Mouse (Mus musculus) midbrain, embryonic 11.5 days (tissue): ENCODE measurements around the gene Scd2. TPM values are rescaled to one million over a fixed set of nuclear protein-coding genes. Genes with fewer than 3 reads are reported as not detected.

Experiments
- ATAC-seq: fragments of 200-750 bp; cut with Nextera tagmentation; 2 replicates; pipeline ENCODE4 v1.8.0; 2017; ENCODE audit warnings: moderate TSS enrichment, moderate library complexity; ENCODE audit not compliant: low FRiP score
- DNase-seq: peaks from one replicate; pipeline ENCODE4 v3.0.0; 2015; ENCODE audit warnings: low spot score; ENCODE audit errors: missing footprints
- H3K27ac ChIP-seq: fragments of 300-500 bp; sonication (generic); 2 replicates; pipeline ENCODE4 v1.5.1; 2014; ENCODE audit warnings: low read depth, low read length
- H3K27me3 ChIP-seq: fragments of 300-500 bp; sonication (generic); 2 replicates; pipeline ENCODE4 v1.6.1; 2014; ENCODE audit warnings: mild to moderate bottlenecking, low read length, moderate library complexity, mixed read lengths; ENCODE audit not compliant: control insufficient read depth, insufficient read depth
- H3K36me3 ChIP-seq: fragments of 300-500 bp; sonication (generic); 2 replicates; pipeline ENCODE4 v1.6.1; 2014; ENCODE audit warnings: mild to moderate bottlenecking, low read length, moderate library complexity, mixed read lengths; ENCODE audit not compliant: control insufficient read depth, insufficient read depth
- H3K4me1 ChIP-seq: fragments of 300-500 bp; sonication (generic); 2 replicates; pipeline ENCODE4 v1.6.1; 2014; ENCODE audit warnings: low read length; ENCODE audit not compliant: control insufficient read depth, insufficient read depth
- H3K4me2 ChIP-seq: fragments of 300-500 bp; sonication (generic); 2 replicates; pipeline ENCODE4 v1.6.1; 2014; ENCODE audit warnings: mild to moderate bottlenecking, moderate library complexity
- H3K4me3 ChIP-seq: fragments of 300-500 bp; sonication (generic); 2 replicates; pipeline ENCODE4 v1.5.1; 2014; ENCODE audit warnings: low read depth, low read length
- H3K9ac ChIP-seq: fragments of 300-500 bp; sonication (generic); 2 replicates; pipeline ENCODE4 v1.6.1; 2014; ENCODE audit warnings: low read length
- H3K9me3 ChIP-seq: fragments of 300-500 bp; sonication (generic); 2 replicates; pipeline ENCODE4 v1.6.1; 2016; ENCODE audit warnings: low read length; ENCODE audit not compliant: control insufficient read depth
- WGBS: fragments of 180-500 bp; shearing (Covaris S2); extraction: QIAGEN DNeasy Blood & Tissue Kit; methylation state at CpG from one replicate; pipeline ENCODE4 v1.1.7; 2014; 5-methylcytosine and 5-hydroxymethylcytosine counted together
- polyA plus RNA-seq: library from polyadenylated mRNA; unstranded; fragments of >200 nt; fragmentation: Nextera tagmentation; extraction: Ambion mirVana; gene quantifications from 2 replicates; pipeline ENCODE4 v1.2.1, GENCODE M21; 2014

Scd2 gene
- polyA plus RNA-seq, 1 experiment from 2014 or later = 353 TPM

- H3K4me1 ChIP-seq = peaks cover 11% of the 10 kb centered on the region
- no peaks in the 10 kb centered on the region for H3K36me3 ChIP-seq
- peak overlapping the region; percentile 85 for H3K9ac ChIP-seq
- ATAC-seq (peak; percentile 16; the same call in 1 of the 2 replicates), DNase-seq (no peak)
- WGBS = 8% methylated on average over 6 of the region's 6 CpGs
- no peaks in the 10 kb centered on the region for H3K27me3 ChIP-seq
- H3K27ac ChIP-seq = peak overlapping the region; percentile 88
- H3K4me3 ChIP-seq = peak overlapping the region; percentile 46
- H3K4me2 ChIP-seq = peak overlapping the region; percentile 79
- H3K9me3 ChIP-seq = no peaks in the 10 kb centered on the region
These were observed 27.0 kb upstream of the Scd2 start for GRCm38 (mm10) chr19:44266458-44266823.

- peak overlapping the region; percentile 88 for H3K27ac ChIP-seq
- H3K4me3 ChIP-seq = peak overlapping the region; percentile 46
- DNase-seq (peak; percentile 98), ATAC-seq (peak; percentile 99)
- no peaks in the 10 kb centered on the region for H3K27me3 ChIP-seq
- WGBS = under 1% methylated on average over 43 of the region's 43 CpGs
- peaks cover 11% of the 10 kb centered on the region for H3K4me1 ChIP-seq
- no peaks in the 10 kb centered on the region for H3K9me3 ChIP-seq
- H3K9ac ChIP-seq = peak overlapping the region; percentile 85
- no peaks in the 10 kb centered on the region for H3K36me3 ChIP-seq
- peak overlapping the region; percentile 79 for H3K4me2 ChIP-seq
These were observed 26.5 kb upstream of the Scd2 start for GRCm38 (mm10) chr19:44266824-44267498.

DNA sequence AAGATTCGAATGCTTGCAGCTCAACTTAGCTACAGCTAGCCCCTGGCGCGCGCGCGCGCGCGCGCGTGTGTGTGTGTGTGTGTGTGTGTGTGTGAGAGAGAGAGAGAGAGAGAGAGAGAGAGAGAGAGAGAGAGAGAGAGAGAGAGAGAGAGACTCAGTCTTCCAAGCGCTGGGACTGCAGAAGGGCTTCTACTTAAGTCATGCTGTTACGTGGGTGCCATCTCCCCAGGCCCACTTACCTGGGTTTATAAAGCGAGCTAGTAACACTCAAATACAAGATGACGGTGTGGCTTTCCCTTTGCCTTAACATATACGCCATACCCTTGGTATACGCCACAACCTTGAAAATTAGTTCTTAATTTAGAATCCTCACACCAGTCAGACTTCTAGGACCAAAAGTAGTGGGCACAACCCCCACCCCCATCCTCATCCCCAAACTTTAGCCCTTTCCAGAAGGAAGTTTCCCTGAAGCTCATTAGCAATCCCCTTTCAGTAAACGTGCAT is 25.9 kb upstream of the Scd2 start:
- ATAC-seq (no peak), DNase-seq (peak; percentile 96)
- Histone ChIP-seq H3K9me3 (no peaks in the 10 kb centered on the region), H3K27ac (peak overlapping the region; percentile 88), H3K27me3 (no peaks in the 10 kb centered on the region), H3K4me3 (peak overlapping the region; percentile 46), H3K4me1 (peaks cover 11% of the 10 kb centered on the region), H3K4me2 (peak overlapping the region; percentile 79), H3K36me3 (no peaks in the 10 kb centered on the region), H3K9ac (peak overlapping the region; percentile 85)
- 13% methylated on average over 16 of the region's 18 CpGs for WGBS

DNA sequence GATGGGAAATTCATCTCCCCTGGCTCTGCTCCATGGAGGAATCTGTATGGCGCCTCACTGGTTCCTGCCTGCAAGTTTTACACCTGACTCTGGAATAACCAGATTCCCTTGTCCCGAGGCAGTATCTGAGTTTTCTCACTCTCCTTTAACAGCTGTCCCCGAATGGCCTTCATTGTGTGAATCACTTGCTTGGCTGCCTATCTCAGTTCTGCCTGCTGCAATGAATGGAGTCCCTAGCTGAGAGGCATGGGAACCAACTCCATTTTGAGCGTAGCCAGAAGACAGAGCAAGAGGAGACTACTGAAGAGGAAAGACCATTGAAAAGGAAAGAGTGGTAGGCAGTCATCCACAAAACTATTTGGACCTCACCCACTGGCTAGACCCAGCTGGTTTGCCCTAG is 19.8 kb upstream of the Scd2 start:
- H3K36me3 ChIP-seq = no peaks in the 10 kb centered on the region
- no peaks in the 10 kb centered on the region for H3K9me3 ChIP-seq
- H3K27ac ChIP-seq = no peak overlapping the region
- H3K4me2 ChIP-seq = no peak overlapping the region
- H3K9ac ChIP-seq = no peak overlapping the region
- WGBS = 80% methylated on average over 4 of the region's 4 CpGs
- no peak overlapping the region for H3K4me3 ChIP-seq
- no peak for DNase-seq
- H3K4me1 ChIP-seq = no peaks in the 10 kb centered on the region
- no peaks in the 10 kb centered on the region for H3K27me3 ChIP-seq
- ATAC-seq = no peak

DNA sequence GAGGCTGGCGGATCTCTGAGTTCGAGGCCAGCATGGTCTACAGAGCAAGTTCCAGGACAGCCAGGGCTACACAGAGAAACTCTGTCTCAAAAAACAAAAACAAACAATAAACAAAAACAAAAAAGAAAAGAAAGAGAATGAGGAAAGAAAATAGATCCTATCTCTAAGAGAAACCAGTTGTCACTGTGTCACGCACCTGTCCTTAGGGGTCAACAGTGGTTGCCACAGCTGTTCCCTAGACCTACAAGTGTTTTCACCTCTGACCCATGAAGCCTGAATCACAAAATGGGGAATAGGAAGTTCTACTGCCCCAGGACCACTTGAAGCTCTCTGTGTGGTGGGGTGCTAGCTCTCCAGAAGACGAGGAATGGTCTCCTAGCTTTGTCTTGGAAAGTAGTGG is 19.0 kb upstream of the Scd2 start:
- Histone ChIP-seq H3K36me3 (no peaks in the 10 kb centered on the region), H3K4me3 (no peak overlapping the region), H3K27me3 (no peaks in the 10 kb centered on the region), H3K4me2 (no peak overlapping the region), H3K27ac (no peak overlapping the region), H3K9me3 (no peaks in the 10 kb centered on the region), H3K4me1 (no peaks in the 10 kb centered on the region), H3K9ac (no peak overlapping the region)
- 82% methylated on average over 4 of the region's 4 CpGs for WGBS
- ATAC-seq (no peak), DNase-seq (no peak)

DNA sequence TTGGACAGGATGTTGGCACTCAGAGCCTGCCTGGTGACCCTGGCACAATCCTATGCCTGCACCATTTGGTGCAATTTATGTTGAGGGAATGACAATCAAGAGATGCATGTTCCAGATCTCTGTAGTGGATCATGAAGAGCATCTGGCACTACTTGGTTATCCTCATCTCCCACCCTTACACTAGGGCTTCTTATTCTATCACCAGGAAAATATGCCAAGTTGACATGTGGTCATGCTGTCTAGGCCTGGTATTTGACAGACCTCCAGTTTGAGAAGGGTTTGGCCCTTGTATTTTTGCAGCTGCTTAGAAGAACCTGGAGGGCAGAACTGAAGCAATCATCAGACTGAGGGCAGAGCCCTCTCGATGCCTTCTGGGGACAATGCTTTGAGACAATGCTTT is 18.1 kb upstream of the Scd2 start:
- no peak overlapping the region for H3K4me2 ChIP-seq
- 93% methylated on average over 1 of the region's 1 CpGs for WGBS
- H3K27me3 ChIP-seq = no peaks in the 10 kb centered on the region
- H3K4me1 ChIP-seq = 0 out of 2 replicates have a peak, but pooled peaks cover 2% of the 10 kb centered on the region
- ATAC-seq (no peak), DNase-seq (no peak)
- no peaks in the 10 kb centered on the region for H3K36me3 ChIP-seq
- no peaks in the 10 kb centered on the region for H3K9me3 ChIP-seq
- no peak overlapping the region for H3K9ac ChIP-seq
- H3K4me3 ChIP-seq = no peak overlapping the region
- H3K27ac ChIP-seq = no peak overlapping the region

GRCm38 (mm10) chr19:44276861-44277260 is 16.6 kb upstream of the Scd2 start:
- Histone ChIP-seq H3K9ac (no peak overlapping the region), H3K4me2 (no peak overlapping the region), H3K4me1 (peaks cover 7% of the 10 kb centered on the region; the same call in 1 of the 2 replicates), H3K9me3 (no peaks in the 10 kb centered on the region), H3K27ac (no peak overlapping the region), H3K4me3 (no peak overlapping the region), H3K36me3 (no peaks in the 10 kb centered on the region), H3K27me3 (no peaks in the 10 kb centered on the region)
- ATAC-seq = no peak
- WGBS = 93% methylated on average over 5 of the region's 5 CpGs
- no peak for DNase-seq

- Histone ChIP-seq H3K36me3 (no peaks in the 10 kb centered on the region), H3K4me3 (no peak overlapping the region), H3K9me3 (no peaks in the 10 kb centered on the region), H3K27me3 (no peaks in the 10 kb centered on the region), H3K4me2 (no peak overlapping the region), H3K9ac (no peak overlapping the region), H3K4me1 (peaks cover 14% of the 10 kb centered on the region), H3K27ac (no peak overlapping the region)
- ATAC-seq = no peak
- 88% methylated on average over 8 of the region's 8 CpGs for WGBS
- no peak for DNase-seq
These were observed 15.5 kb upstream of the Scd2 start for GRCm38 (mm10) chr19:44277931-44278330.

GRCm38 (mm10) chr19:44280755-44281154 is 12.7 kb upstream of the Scd2 start:
- Histone ChIP-seq H3K4me1 (peaks cover 27% of the 10 kb centered on the region), H3K36me3 (no peaks in the 10 kb centered on the region), H3K4me2 (no peak overlapping the region), H3K27ac (no peak overlapping the region), H3K4me3 (no peak overlapping the region), H3K9me3 (no peaks in the 10 kb centered on the region), H3K9ac (no peak overlapping the region; the same call in 1 of the 2 replicates), H3K27me3 (no peaks in the 10 kb centered on the region)
- 6% methylated on average over 6 of the region's 6 CpGs for WGBS
- ATAC-seq = no peak
- peak; percentile 90 for DNase-seq
